Mouse (Mus musculus) ES-E14 (cell line): ENCODE data around the gene Akt1s1.

ENCODE experiments used
- CHD2 ChIP-seq: IDR thresholded peaks from 2 replicates; pipeline ENCODE4 v1.6.1; 2014; ENCODE audit warnings: mild to moderate bottlenecking, low read depth, low read length, inconsistent platforms
- HCFC1 ChIP-seq: IDR thresholded peaks from 2 replicates; pipeline ENCODE4 v1.6.1; 2012; ENCODE audit warnings: low read length, inconsistent platforms, borderline replicate concordance; ENCODE audit not compliant: insufficient read depth
- MAFK ChIP-seq: IDR thresholded peaks from 2 replicates; pipeline ENCODE4 v1.6.1; 2014; ENCODE audit warnings: mild to moderate bottlenecking, low read depth, low read length, inconsistent platforms; ENCODE audit not compliant: insufficient read depth
- ZC3H11A ChIP-seq: IDR thresholded peaks from 2 replicates; pipeline ENCODE4 v1.6.1; 2012; ENCODE audit warnings: low read depth, mild to moderate bottlenecking, inconsistent platforms, low read length, borderline replicate concordance
- ZNF384 ChIP-seq: IDR thresholded peaks from 2 replicates; pipeline ENCODE4 v1.6.1; 2012; ENCODE audit warnings: low read depth, low read length, inconsistent platforms

DNA sequence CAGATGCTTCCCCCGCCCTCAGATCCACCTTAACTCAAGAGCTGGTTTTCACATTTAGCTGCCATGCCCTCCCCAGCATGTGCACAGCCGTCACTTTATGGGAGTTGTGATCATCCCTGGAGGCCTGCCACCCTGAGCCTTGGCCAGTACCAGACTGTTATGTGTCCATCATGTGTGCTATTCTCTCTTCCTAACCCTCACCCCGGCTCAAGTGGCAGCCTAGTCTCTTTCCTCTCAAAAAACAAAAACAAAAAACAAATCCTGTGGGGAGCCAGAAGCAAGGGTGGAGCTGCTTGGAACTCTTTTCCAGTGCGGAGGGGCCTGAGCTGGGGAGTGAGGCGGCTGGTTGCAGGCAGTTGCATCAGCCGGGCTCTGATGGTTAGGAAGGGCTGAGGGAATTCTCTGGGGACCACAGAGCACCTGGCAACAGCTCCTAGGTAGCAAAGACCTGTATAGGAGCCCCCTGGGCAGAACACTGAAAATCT lies 30.0 kb upstream of the Akt1s1 start:
- TF ChIP-seq HCFC1 (peak; percentile 44; the same call in 1 of the 2 replicates), CHD2 (0 out of 2 replicates have a peak, but pooled peaks have one; percentile 42), ZNF384 (no peak), MAFK (no peak), ZC3H11A (no peak)
